Comparison of ENCODE assay signal across 17 mouse cellular contexts in the genomic region with DNA sequence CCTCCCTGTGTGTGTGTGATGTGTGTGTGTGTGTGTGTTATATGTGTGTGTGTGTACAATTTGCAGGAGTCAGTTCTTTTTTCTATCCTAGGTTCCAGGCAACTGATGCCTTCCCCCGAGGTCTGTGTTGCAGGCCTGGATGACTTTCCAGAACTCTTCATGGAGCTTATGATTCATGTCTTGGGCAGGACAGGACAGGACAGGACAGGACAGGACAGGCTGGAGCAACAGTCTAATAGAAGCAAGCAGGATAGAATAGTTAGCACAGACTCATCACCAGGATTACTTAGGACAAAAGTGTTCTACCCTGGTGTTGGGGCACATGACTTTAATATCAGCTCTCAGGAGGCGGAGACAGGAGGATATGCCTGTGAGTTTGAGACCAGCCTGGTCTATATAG.
"Had no signal": no experiment of that assay in that cellular context is flagged by ENCODE, and none has a peak within 500 bp of the region (broad histone marks: within the 10 kb centered on the region; RNA-seq: fewer than 3 reads in every experiment).

No protein-coding gene starts in this region.

- DNase-seq: cerebellum, adult 8-10 months; cerebellum, adult 9-10 months; cerebellum, adult 9-11 months; cerebellum, postnatal 10 days; cerebellum, postnatal 14 days; cerebellum, postnatal 25 days; cerebellum, postnatal 36 days; embryo, embryonic 11 days; forebrain, postnatal 0 days; gastrocnemius, adult 2 months; gastrocnemius, postnatal 10 days; gastrocnemius, postnatal 14 days; gastrocnemius, postnatal 25 days; gastrocnemius, postnatal 36 days; heart, adult 11 months; heart, adult 18-20 months; heart, adult 2 months had no signal
